Mouse (Mus musculus): Measurements from ENCODE around the gene Fam189a2. TPM values are rescaled to one million over a fixed set of nuclear protein-coding genes. Genes with fewer than 3 reads are reported as not detected.
A peak's percentile ranks its signal among the peaks of the same experiment; 100 is the strongest.

Fam189a2 gene
- polyA plus RNA-seq, 1 experiment from 2014 or later = 9.3 TPM

DNA sequence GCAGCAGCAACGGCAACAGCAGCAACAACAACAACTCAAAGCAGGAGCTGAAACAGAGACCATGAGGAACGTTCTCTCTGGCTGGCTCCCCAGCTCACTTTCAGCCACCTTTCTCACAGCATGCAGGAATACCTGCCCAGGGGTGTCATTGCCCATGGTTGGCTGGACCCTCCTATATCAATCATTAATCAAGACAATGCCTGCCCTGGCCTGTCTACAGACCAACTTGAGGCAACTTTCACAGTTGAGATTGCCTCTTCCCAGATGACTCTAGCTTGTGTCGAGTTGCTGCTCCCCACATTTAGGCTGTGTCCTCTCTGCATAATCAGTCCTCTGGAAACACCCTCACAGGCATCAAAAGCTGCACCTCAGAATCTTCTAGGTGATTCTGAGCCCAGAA lies 17.6 kb downstream of the Fam189a2 start:
- Histone ChIP-seq H3K4me2 (no peak overlapping the region), H3K36me3 (ENCODE audit: control insufficient read depth, insufficient read depth, low read length) (no peaks in the 10 kb centered on the region), H3K27me3 (ENCODE audit: control insufficient read depth, insufficient read depth, low read length) (no peaks in the 10 kb centered on the region), H3K9me3 (replicated peaks; ENCODE audit: control insufficient read depth, low read length) (0 out of 2 replicates have a peak, but pooled peaks cover 5% of the 10 kb centered on the region), H3K4me3 (ENCODE audit: low read depth, low read length) (no peak overlapping the region), H3K4me1 (ENCODE audit: control insufficient read depth, insufficient read depth, low read length) (peaks cover 19% of the 10 kb centered on the region), H3K9ac (ENCODE audit: low read depth, low read length) (no peak overlapping the region), H3K27ac (ENCODE audit: low read depth, low read length) (no peak overlapping the region)
- no peak for ATAC-seq (replicated peaks; ENCODE audit: insufficient number of reproducible peaks, low FRiP score, low TSS enrichment)
- WGBS (ENCODE audit: insufficient replicate concordance) = 78% methylated on average over 3 of the region's 3 CpGs

DNA sequence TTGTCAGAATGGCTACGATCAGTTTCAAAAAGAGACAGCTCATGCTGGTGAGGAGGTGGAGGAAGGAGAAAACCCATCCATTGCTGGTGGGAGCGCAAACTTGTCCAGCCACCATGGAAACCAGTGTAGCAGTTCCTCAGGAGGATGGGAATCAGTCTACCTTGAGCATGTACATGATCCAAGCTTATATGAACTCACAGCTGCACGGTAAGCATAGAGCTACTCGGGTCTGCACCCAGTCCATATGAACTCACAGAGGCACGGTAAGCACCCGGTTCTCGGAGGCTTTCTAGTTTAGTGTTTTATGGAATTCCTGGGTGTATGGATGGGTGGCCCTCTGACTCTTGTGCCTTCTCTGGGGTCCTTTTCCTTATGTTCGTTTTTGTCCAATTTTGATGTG lies 18.3 kb downstream of the Fam189a2 start:
- 0 out of 2 replicates have a peak, but pooled peaks cover 5% of the 10 kb centered on the region for H3K9me3 ChIP-seq (replicated peaks; ENCODE audit: control insufficient read depth, low read length)
- H3K4me1 ChIP-seq (ENCODE audit: control insufficient read depth, insufficient read depth, low read length) = peaks cover 18% of the 10 kb centered on the region
- 91% methylated on average over 8 of the region's 8 CpGs for WGBS (ENCODE audit: insufficient replicate concordance)
- no peaks in the 10 kb centered on the region for H3K36me3 ChIP-seq (ENCODE audit: control insufficient read depth, insufficient read depth, low read length)
- no peak for ATAC-seq (replicated peaks; ENCODE audit: insufficient number of reproducible peaks, low FRiP score, low TSS enrichment)
- no peak overlapping the region for H3K27ac ChIP-seq (ENCODE audit: low read depth, low read length)
- H3K27me3 ChIP-seq (ENCODE audit: control insufficient read depth, insufficient read depth, low read length) = no peaks in the 10 kb centered on the region
- H3K9ac ChIP-seq (ENCODE audit: low read depth, low read length) = no peak overlapping the region
- H3K4me2 ChIP-seq = no peak overlapping the region
- H3K4me3 ChIP-seq (ENCODE audit: low read depth, low read length) = no peak overlapping the region

DNA sequence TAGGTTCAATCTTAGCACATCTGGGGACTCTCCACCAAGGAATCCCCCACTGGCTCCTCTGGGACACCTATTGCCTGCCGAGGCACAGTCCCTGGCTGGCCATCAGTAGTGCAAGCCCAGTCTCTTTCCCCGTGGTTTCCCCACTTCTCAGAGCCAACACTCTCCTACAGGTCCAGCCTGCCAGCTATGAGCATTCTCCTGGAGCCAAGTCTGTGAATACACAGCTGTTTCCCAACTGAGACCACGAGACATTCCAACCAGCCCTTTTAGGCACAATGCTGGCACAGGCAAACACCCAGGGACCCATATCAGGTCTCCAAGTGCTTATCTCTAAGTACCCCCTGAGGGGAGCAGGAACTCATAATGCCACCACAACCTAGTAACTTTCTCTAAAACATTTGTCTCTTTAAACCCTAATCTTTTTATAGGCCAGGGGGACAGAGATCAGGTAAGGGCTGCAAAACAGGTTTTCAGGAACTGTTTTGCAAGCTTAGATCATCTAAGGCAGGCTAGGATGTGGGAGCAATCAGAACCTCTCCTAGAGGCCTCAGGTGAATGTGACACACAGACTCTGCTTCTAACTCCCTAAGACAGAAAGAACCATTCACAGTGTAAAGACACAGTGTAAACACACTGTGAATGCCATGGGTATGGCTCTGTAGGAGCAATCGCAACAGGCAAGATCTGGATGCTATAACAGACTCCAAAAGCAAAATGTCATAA lies 23.0 kb downstream of the Fam189a2 start:
- Histone ChIP-seq H3K9me3 (replicated peaks; ENCODE audit: control insufficient read depth, low read length) (0 out of 2 replicates have a peak, but pooled peaks cover 5% of the 10 kb centered on the region), H3K27ac (ENCODE audit: low read depth, low read length) (peak overlapping the region; percentile 7; the same call in 1 of the 2 replicates), H3K4me1 (ENCODE audit: control insufficient read depth, insufficient read depth, low read length) (peaks cover 17% of the 10 kb centered on the region), H3K4me2 (no peak overlapping the region), H3K36me3 (ENCODE audit: control insufficient read depth, insufficient read depth, low read length) (no peaks in the 10 kb centered on the region), H3K9ac (ENCODE audit: low read depth, low read length) (peak overlapping the region; percentile 28; the same call in 1 of the 2 replicates), H3K27me3 (ENCODE audit: control insufficient read depth, insufficient read depth, low read length) (no peaks in the 10 kb centered on the region), H3K4me3 (ENCODE audit: low read depth, low read length) (no peak overlapping the region)
- no peak for ATAC-seq (replicated peaks; ENCODE audit: insufficient number of reproducible peaks, low FRiP score, low TSS enrichment)
- WGBS (ENCODE audit: insufficient replicate concordance) = 45% methylated on average over 4 of the region's 4 CpGs

DNA sequence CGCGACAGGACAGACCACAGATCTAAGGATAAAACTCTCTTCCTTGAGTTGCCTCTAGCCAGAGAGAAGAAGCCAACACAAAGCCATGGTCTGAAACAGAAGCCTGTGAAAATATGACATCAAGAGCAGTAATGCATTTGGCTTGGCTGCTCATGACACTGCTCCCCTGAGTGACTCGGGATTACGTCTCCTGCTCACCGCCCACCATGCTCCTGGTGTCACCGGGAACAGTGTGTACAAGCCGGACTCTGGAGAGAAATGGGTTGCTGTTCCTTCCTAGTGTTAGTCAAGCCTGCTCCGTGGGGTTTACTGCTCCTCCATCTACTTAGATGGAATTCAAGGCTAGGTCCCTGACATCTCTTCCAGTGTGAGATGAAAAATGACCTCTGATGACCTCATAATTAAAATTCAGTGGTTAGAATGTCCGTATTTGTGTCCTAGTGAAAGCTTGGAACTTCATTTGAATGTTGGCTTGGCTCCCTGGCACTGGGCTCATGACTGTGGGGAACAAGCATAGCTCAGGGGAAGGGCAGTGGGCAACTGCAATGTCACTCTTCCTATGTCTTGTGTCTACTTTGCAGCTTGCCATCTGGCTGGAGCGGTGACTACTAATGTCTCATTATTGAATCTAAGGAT lies 23.7 kb downstream of the Fam189a2 start:
- H3K9me3 ChIP-seq (replicated peaks; ENCODE audit: control insufficient read depth, low read length) = 0 out of 2 replicates have a peak, but pooled peaks cover 2% of the 10 kb centered on the region
- ATAC-seq (replicated peaks; ENCODE audit: insufficient number of reproducible peaks, low FRiP score, low TSS enrichment) = no peak
- H3K27ac ChIP-seq (ENCODE audit: low read depth, low read length) = no peak overlapping the region
- peak overlapping the region; percentile 28; the same call in 1 of the 2 replicates for H3K9ac ChIP-seq (ENCODE audit: low read depth, low read length)
- H3K4me3 ChIP-seq (ENCODE audit: low read depth, low read length) = no peak overlapping the region
- peaks cover 17% of the 10 kb centered on the region for H3K4me1 ChIP-seq (ENCODE audit: control insufficient read depth, insufficient read depth, low read length)
- H3K4me2 ChIP-seq = no peak overlapping the region
- H3K27me3 ChIP-seq (ENCODE audit: control insufficient read depth, insufficient read depth, low read length) = no peaks in the 10 kb centered on the region
- H3K36me3 ChIP-seq (ENCODE audit: control insufficient read depth, insufficient read depth, low read length) = no peaks in the 10 kb centered on the region
- WGBS (ENCODE audit: insufficient replicate concordance) = 81% methylated on average over 10 of the region's 10 CpGs

DNA sequence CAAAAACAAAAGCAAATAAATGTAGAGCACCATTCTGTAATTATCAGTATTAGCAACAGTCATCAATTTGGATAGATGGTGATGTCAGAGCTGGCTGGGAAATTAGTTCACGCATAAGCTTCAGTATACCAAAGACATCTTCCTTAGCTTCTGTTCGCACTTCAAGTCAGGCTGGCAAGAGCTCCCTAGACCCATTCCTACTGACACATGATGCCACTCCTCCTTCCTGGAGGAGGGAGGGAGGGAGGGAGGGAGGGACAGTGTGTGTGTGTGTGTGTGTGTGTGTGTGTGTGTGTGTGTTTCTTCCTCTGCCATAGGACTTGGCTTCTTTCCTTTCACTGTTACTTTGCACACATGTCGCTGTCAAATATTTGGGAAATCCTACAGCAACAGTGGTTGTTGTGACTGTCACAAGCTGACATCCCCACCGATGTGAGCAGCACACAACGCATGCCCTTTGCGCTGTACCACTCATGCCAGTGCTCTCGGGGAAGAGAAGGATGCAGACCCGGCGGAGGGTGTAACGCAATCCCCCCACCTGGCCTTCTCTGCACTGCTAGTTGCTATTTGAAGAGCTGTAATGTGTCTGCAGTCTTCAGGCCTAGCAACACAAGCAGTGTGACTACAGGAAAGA lies 34.9 kb downstream of the Fam189a2 start:
- 71% methylated on average over 10 of the region's 10 CpGs for WGBS (ENCODE audit: insufficient replicate concordance)
- ATAC-seq (replicated peaks; ENCODE audit: insufficient number of reproducible peaks, low FRiP score, low TSS enrichment) = no peak

DNA sequence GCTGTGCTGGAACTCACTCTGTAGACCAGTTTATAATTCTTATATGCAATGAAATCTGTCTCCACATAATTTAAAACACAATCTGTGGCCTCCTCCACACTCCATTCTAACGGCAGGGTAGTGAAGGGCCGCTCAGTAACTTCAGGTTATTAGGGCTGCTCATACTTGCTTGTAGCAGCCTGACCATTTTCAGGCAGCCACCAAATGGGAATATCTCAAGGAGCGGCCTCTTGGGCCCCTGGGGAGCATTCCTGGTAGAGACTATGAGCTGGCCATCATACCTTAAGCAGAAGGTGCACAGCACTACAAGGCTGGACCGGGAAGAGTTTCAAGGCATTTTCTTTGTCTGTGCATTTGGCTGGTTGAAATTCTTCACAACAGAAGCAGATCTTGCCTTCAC lies 42.7 kb downstream of the Fam189a2 start:
- 85% methylated on average over 4 of the region's 4 CpGs for WGBS (ENCODE audit: insufficient replicate concordance)
- Histone ChIP-seq H3K27me3 (ENCODE audit: control insufficient read depth, insufficient read depth, low read length) (no peaks in the 10 kb centered on the region), H3K27ac (ENCODE audit: low read depth, low read length) (no peak overlapping the region), H3K36me3 (ENCODE audit: control insufficient read depth, insufficient read depth, low read length) (0 out of 2 replicates have a peak, but pooled peaks cover 3% of the 10 kb centered on the region), H3K9me3 (replicated peaks; ENCODE audit: control insufficient read depth, low read length) (no peaks in the 10 kb centered on the region), H3K4me2 (no peak overlapping the region), H3K9ac (ENCODE audit: low read depth, low read length) (no peak overlapping the region), H3K4me3 (ENCODE audit: low read depth, low read length) (no peak overlapping the region), H3K4me1 (ENCODE audit: control insufficient read depth, insufficient read depth, low read length) (peaks cover 13% of the 10 kb centered on the region)
- no peak for ATAC-seq (replicated peaks; ENCODE audit: insufficient number of reproducible peaks, low FRiP score, low TSS enrichment)

More for the DNA sequence above, 34.9 kb downstream of the Fam189a2 start:
- H3K4me1 ChIP-seq (ENCODE audit: control insufficient read depth, insufficient read depth, low read length) = peaks cover 12% of the 10 kb centered on the region
- H3K27ac ChIP-seq (ENCODE audit: low read depth, low read length) = no peak overlapping the region; the same call in 1 of the 2 replicates
- no peaks in the 10 kb centered on the region for H3K27me3 ChIP-seq (ENCODE audit: control insufficient read depth, insufficient read depth, low read length)
- H3K36me3 ChIP-seq (ENCODE audit: control insufficient read depth, insufficient read depth, low read length) = no peaks in the 10 kb centered on the region
- H3K9ac ChIP-seq (ENCODE audit: low read depth, low read length) = no peak overlapping the region
- no peak overlapping the region for H3K4me2 ChIP-seq
- H3K9me3 ChIP-seq (replicated peaks; ENCODE audit: control insufficient read depth, low read length) = no peaks in the 10 kb centered on the region
- H3K4me3 ChIP-seq (ENCODE audit: low read depth, low read length) = no peak overlapping the region

DNA sequence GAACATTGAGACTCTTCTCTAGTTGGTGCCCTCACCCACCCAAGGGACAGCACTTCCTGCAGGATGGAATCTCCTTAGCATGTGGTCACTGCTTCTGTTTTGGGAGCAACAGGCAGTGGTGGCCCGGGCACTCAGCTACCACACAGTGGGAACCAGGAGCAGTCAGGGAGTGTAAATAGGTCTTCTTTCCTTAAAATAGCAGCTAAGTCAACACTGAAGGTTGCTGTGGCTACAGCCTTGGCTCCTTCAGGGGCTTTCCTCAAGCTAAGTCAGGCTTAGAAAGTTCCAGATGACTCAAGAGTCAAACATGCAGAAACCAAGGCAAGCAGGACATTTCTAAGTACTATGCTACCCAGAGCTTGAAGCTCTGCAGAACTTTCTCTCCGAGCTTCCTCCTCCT lies 43.5 kb downstream of the Fam189a2 start:
- no peak overlapping the region for H3K4me3 ChIP-seq (ENCODE audit: low read depth, low read length)
- peaks cover 13% of the 10 kb centered on the region for H3K4me1 ChIP-seq (ENCODE audit: control insufficient read depth, insufficient read depth, low read length)
- ATAC-seq (replicated peaks; ENCODE audit: insufficient number of reproducible peaks, low FRiP score, low TSS enrichment) = no peak
- no peaks in the 10 kb centered on the region for H3K9me3 ChIP-seq (replicated peaks; ENCODE audit: control insufficient read depth, low read length)
- H3K36me3 ChIP-seq (ENCODE audit: control insufficient read depth, insufficient read depth, low read length) = 0 out of 2 replicates have a peak, but pooled peaks cover 4% of the 10 kb centered on the region
- WGBS (ENCODE audit: insufficient replicate concordance) = 29% methylated on average over 2 of the region's 2 CpGs
- H3K4me2 ChIP-seq = no peak overlapping the region
- no peak overlapping the region for H3K9ac ChIP-seq (ENCODE audit: low read depth, low read length)
- H3K27ac ChIP-seq (ENCODE audit: low read depth, low read length) = no peak overlapping the region
- H3K27me3 ChIP-seq (ENCODE audit: control insufficient read depth, insufficient read depth, low read length) = no peaks in the 10 kb centered on the region

DNA sequence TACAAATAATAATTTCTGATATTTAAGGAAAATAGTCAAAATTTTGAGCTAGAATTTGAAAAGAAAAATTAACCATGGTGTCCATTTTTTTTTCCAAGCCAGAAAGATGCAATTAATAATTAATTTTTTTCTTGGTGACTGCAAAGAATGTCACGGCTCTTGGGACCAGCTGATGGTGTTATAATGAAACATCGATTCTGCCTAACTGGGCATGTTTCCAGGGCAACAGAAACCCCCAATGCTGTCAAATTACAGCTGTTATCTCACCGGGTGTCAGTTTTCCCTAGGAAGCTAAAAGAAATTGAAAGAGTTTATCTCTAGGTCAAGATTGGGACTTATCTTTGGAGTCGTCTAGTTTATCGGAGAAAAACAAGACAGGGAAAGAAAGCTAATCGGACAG lies 46.6 kb downstream of the Fam189a2 start:
- H3K27me3 ChIP-seq (ENCODE audit: control insufficient read depth, insufficient read depth, low read length) = no peaks in the 10 kb centered on the region
- no peak for ATAC-seq (replicated peaks; ENCODE audit: insufficient number of reproducible peaks, low FRiP score, low TSS enrichment)
- peaks cover 5% of the 10 kb centered on the region for H3K4me1 ChIP-seq (ENCODE audit: control insufficient read depth, insufficient read depth, low read length)
- no peak overlapping the region for H3K27ac ChIP-seq (ENCODE audit: low read depth, low read length)
- no peak overlapping the region for H3K4me3 ChIP-seq (ENCODE audit: low read depth, low read length)
- H3K4me2 ChIP-seq = no peak overlapping the region
- no peaks in the 10 kb centered on the region for H3K9me3 ChIP-seq (replicated peaks; ENCODE audit: control insufficient read depth, low read length)
- WGBS (ENCODE audit: insufficient replicate concordance) = 42% methylated on average over 6 of the region's 6 CpGs
- no peak overlapping the region for H3K9ac ChIP-seq (ENCODE audit: low read depth, low read length)
- 0 out of 2 replicates have a peak, but pooled peaks cover 4% of the 10 kb centered on the region for H3K36me3 ChIP-seq (ENCODE audit: control insufficient read depth, insufficient read depth, low read length)

Data from heart, embryonic 11.5 days (tissue).